Mouse (Mus musculus): Measurements from ENCODE around the gene Fbxl8. TPM values are rescaled to one million over a fixed set of nuclear protein-coding genes. Genes with fewer than 3 reads are reported as not detected.

Fbxl8 gene
- polyA plus RNA-seq, 1 experiment from 2014 or later: 4.0 TPM

- peaks cover 13 to 18% of the 10 kb centered on the region in 2 experiments for H3K4me1 ChIP-seq (ENCODE audit: control insufficient read depth in 2 of 2, insufficient read depth in 2 of 2, low read length in 2 of 2)
- peak overlapping the region; percentile 44 to 45 for H3K4me3 ChIP-seq (ENCODE audit: control insufficient read depth in 1 of 2, insufficient read depth in 1 of 2, low read depth in 1 of 2, low read length in 2 of 2)
- WGBS: 7% methylated on average over 30 of the region's 30 CpGs
- peak; percentile 47; the same call in 1 of the 2 replicates for ATAC-seq (ENCODE audit: insufficient number of reproducible peaks, insufficient read depth, low FRiP score, low read depth)
- peak overlapping the region; percentile 60 for H3K9ac ChIP-seq (ENCODE audit: low read length)
- no peaks in the 10 kb centered on the region for H3K9me3 ChIP-seq (ENCODE audit: control insufficient read depth, low read length)
- no peaks in the 10 kb centered on the region for H3K36me3 ChIP-seq (ENCODE audit: control insufficient read depth, insufficient read depth, low read length)
- peaks cover 84% of the 10 kb centered on the region for H3K27me3 ChIP-seq (ENCODE audit: control insufficient read depth, insufficient read depth, low read length)
- no peak overlapping the region for H3K27ac ChIP-seq (replicated peaks in 1 of 2; ENCODE audit: control insufficient read depth in 1 of 2, insufficient read depth in 1 of 2, low read depth in 2 of 2, low read length in 2 of 2)
- H3K4me2 ChIP-seq (ENCODE audit: low read length): peak overlapping the region; percentile 80
These were observed 12.1 kb downstream of the Fbxl8 start for GRCm38 (mm10) chr8:105276292-105277120.

GRCm38 (mm10) chr8:105278911-105279334, 14.5 kb downstream of the Fbxl8 start:
- Histone ChIP-seq H3K9ac (ENCODE audit: low read length) (no peak overlapping the region), H3K36me3 (ENCODE audit: control insufficient read depth, insufficient read depth, low read length) (no peaks in the 10 kb centered on the region)
- 5% methylated on average over 28 of the region's 28 CpGs for WGBS

GRCm38 (mm10) chr8:105280567-105280966, 16.1 kb downstream of the Fbxl8 start:
- peaks cover 44% of the 10 kb centered on the region for H3K27me3 ChIP-seq (ENCODE audit: control insufficient read depth, insufficient read depth, low read length)
- 0 out of 2 replicates have a peak, but pooled peaks cover 5% of the 10 kb centered on the region for H3K36me3 ChIP-seq (ENCODE audit: control insufficient read depth, insufficient read depth, low read length)
- peaks cover 11 to 15% of the 10 kb centered on the region in 2 experiments; a peak in 3 of 4 replicates for H3K4me1 ChIP-seq (ENCODE audit: control insufficient read depth in 2 of 2, insufficient read depth in 2 of 2, low read length in 2 of 2)
- 72% methylated on average over 3 of the region's 3 CpGs for WGBS
- no peak for ATAC-seq (ENCODE audit: insufficient number of reproducible peaks, insufficient read depth, low FRiP score, low read depth)
- no peak overlapping the region for H3K27ac ChIP-seq (replicated peaks in 1 of 2; ENCODE audit: control insufficient read depth in 1 of 2, insufficient read depth in 1 of 2, low read depth in 2 of 2, low read length in 2 of 2)
- H3K9ac ChIP-seq (ENCODE audit: low read length): no peak overlapping the region
- H3K4me2 ChIP-seq (ENCODE audit: low read length): no peak overlapping the region
- H3K9me3 ChIP-seq (ENCODE audit: control insufficient read depth, low read length): no peaks in the 10 kb centered on the region
- H3K4me3 ChIP-seq (ENCODE audit: control insufficient read depth in 1 of 2, insufficient read depth in 1 of 2, low read depth in 1 of 2, low read length in 2 of 2): no peak overlapping the region

More at GRCm38 (mm10) chr8:105278911-105279334, 14.5 kb downstream of the Fbxl8 start:
- H3K27ac ChIP-seq (replicated peaks in 1 of 2; ENCODE audit: control insufficient read depth in 1 of 2, insufficient read depth in 1 of 2, low read depth in 2 of 2, low read length in 2 of 2): no peak overlapping the region
- peak overlapping the region; percentile 55 for H3K4me2 ChIP-seq (ENCODE audit: low read length)
- peaks cover 13 to 18% of the 10 kb centered on the region in 2 experiments for H3K4me1 ChIP-seq (ENCODE audit: control insufficient read depth in 2 of 2, insufficient read depth in 2 of 2, low read length in 2 of 2)
- H3K27me3 ChIP-seq (ENCODE audit: control insufficient read depth, insufficient read depth, low read length): peaks cover 60% of the 10 kb centered on the region
- peak; percentile 41; the same call in 1 of the 2 replicates for ATAC-seq (ENCODE audit: insufficient number of reproducible peaks, insufficient read depth, low FRiP score, low read depth)
- peak overlapping the region; percentile 10 to 18; a peak in 3 of 4 replicates for H3K4me3 ChIP-seq (ENCODE audit: control insufficient read depth in 1 of 2, insufficient read depth in 1 of 2, low read depth in 1 of 2, low read length in 2 of 2)
- no peaks in the 10 kb centered on the region for H3K9me3 ChIP-seq (ENCODE audit: control insufficient read depth, low read length)

GRCm38 (mm10) chr8:105281821-105282220, 17.4 kb downstream of the Fbxl8 start:
- Histone ChIP-seq H3K9ac (ENCODE audit: low read length) (no peak overlapping the region), H3K4me2 (ENCODE audit: low read length) (no peak overlapping the region), H3K9me3 (ENCODE audit: control insufficient read depth, low read length) (no peaks in the 10 kb centered on the region), H3K27me3 (ENCODE audit: control insufficient read depth, insufficient read depth, low read length) (peaks cover 33% of the 10 kb centered on the region), H3K36me3 (ENCODE audit: control insufficient read depth, insufficient read depth, low read length) (0 out of 2 replicates have a peak, but pooled peaks cover 5% of the 10 kb centered on the region), H3K4me1 (ENCODE audit: control insufficient read depth in 2 of 2, insufficient read depth in 2 of 2, low read length in 2 of 2) (peaks cover 5 to 8% of the 10 kb centered on the region in 2 experiments; a peak in 2 of 4 replicates), H3K27ac (replicated peaks in 1 of 2; ENCODE audit: control insufficient read depth in 1 of 2, insufficient read depth in 1 of 2, low read depth in 2 of 2, low read length in 2 of 2) (no peak overlapping the region), H3K4me3 (ENCODE audit: control insufficient read depth in 1 of 2, insufficient read depth in 1 of 2, low read depth in 1 of 2, low read length in 2 of 2) (no peak overlapping the region)
- WGBS: 86% methylated on average over 12 of the region's 12 CpGs
- ATAC-seq (ENCODE audit: insufficient number of reproducible peaks, insufficient read depth, low FRiP score, low read depth): no peak

GRCm38 (mm10) chr8:105282239-105282638, 17.8 kb downstream of the Fbxl8 start:
- Histone ChIP-seq H3K9ac (ENCODE audit: low read length) (no peak overlapping the region), H3K27ac (replicated peaks in 1 of 2; ENCODE audit: control insufficient read depth in 1 of 2, insufficient read depth in 1 of 2, low read depth in 2 of 2, low read length in 2 of 2) (no peak overlapping the region), H3K27me3 (ENCODE audit: control insufficient read depth, insufficient read depth, low read length) (peaks cover 28% of the 10 kb centered on the region), H3K9me3 (ENCODE audit: control insufficient read depth, low read length) (no peaks in the 10 kb centered on the region), H3K4me1 (ENCODE audit: control insufficient read depth in 2 of 2, insufficient read depth in 2 of 2, low read length in 2 of 2) (peaks cover 5 to 8% of the 10 kb centered on the region in 2 experiments; a peak in 2 of 4 replicates), H3K36me3 (ENCODE audit: control insufficient read depth, insufficient read depth, low read length) (0 out of 2 replicates have a peak, but pooled peaks cover 5% of the 10 kb centered on the region), H3K4me3 (ENCODE audit: control insufficient read depth in 1 of 2, insufficient read depth in 1 of 2, low read depth in 1 of 2, low read length in 2 of 2) (no peak overlapping the region), H3K4me2 (ENCODE audit: low read length) (no peak overlapping the region)
- ATAC-seq (ENCODE audit: insufficient number of reproducible peaks, insufficient read depth, low FRiP score, low read depth): no peak
- 60% methylated on average over 4 of the region's 4 CpGs for WGBS

GRCm38 (mm10) chr8:105283074-105283473, 18.6 kb downstream of the Fbxl8 start:
- H3K9ac ChIP-seq (ENCODE audit: low read length): no peak overlapping the region
- no peak overlapping the region for H3K27ac ChIP-seq (replicated peaks in 1 of 2; ENCODE audit: control insufficient read depth in 1 of 2, insufficient read depth in 1 of 2, low read depth in 2 of 2, low read length in 2 of 2)
- WGBS: 30% methylated on average over 23 of the region's 23 CpGs
- peaks cover 5 to 8% of the 10 kb centered on the region in 2 experiments; a peak in 2 of 4 replicates for H3K4me1 ChIP-seq (ENCODE audit: control insufficient read depth in 2 of 2, insufficient read depth in 2 of 2, low read length in 2 of 2)
- 0 out of 2 replicates have a peak overlapping the region, but pooled peaks have one; percentile 4 for H3K4me2 ChIP-seq (ENCODE audit: low read length)
- H3K4me3 ChIP-seq (ENCODE audit: control insufficient read depth in 1 of 2, insufficient read depth in 1 of 2, low read depth in 1 of 2, low read length in 2 of 2): no peak overlapping the region
- no peaks in the 10 kb centered on the region for H3K9me3 ChIP-seq (ENCODE audit: control insufficient read depth, low read length)
- ATAC-seq (ENCODE audit: insufficient number of reproducible peaks, insufficient read depth, low FRiP score, low read depth): peak; percentile 15; the same call in 1 of the 2 replicates
- H3K36me3 ChIP-seq (ENCODE audit: control insufficient read depth, insufficient read depth, low read length): 0 out of 2 replicates have a peak, but pooled peaks cover 5% of the 10 kb centered on the region
- peaks cover 20% of the 10 kb centered on the region for H3K27me3 ChIP-seq (ENCODE audit: control insufficient read depth, insufficient read depth, low read length)

- H3K27ac ChIP-seq (replicated peaks in 1 of 2; ENCODE audit: control insufficient read depth in 1 of 2, insufficient read depth in 1 of 2, low read depth in 2 of 2, low read length in 2 of 2): no peak overlapping the region
- H3K27me3 ChIP-seq (ENCODE audit: control insufficient read depth, insufficient read depth, low read length): peaks cover 7% of the 10 kb centered on the region
- H3K4me2 ChIP-seq (ENCODE audit: low read length): no peak overlapping the region
- H3K4me3 ChIP-seq (ENCODE audit: control insufficient read depth in 1 of 2, insufficient read depth in 1 of 2, low read depth in 1 of 2, low read length in 2 of 2): no peak overlapping the region
- no peak for ATAC-seq (ENCODE audit: insufficient number of reproducible peaks, insufficient read depth, low FRiP score, low read depth)
- 0 out of 2 replicates have a peak, but pooled peaks cover 5% of the 10 kb centered on the region for H3K36me3 ChIP-seq (ENCODE audit: control insufficient read depth, insufficient read depth, low read length)
- H3K9ac ChIP-seq (ENCODE audit: low read length): no peak overlapping the region
- peaks cover 6 to 8% of the 10 kb centered on the region in 2 experiments for H3K4me1 ChIP-seq (ENCODE audit: control insufficient read depth in 2 of 2, insufficient read depth in 2 of 2, low read length in 2 of 2)
- no peaks in the 10 kb centered on the region for H3K9me3 ChIP-seq (ENCODE audit: control insufficient read depth, low read length)
- WGBS: 40% methylated on average over 12 of the region's 12 CpGs
These were observed 21.1 kb downstream of the Fbxl8 start for GRCm38 (mm10) chr8:105285514-105285913.

Measured in heart, embryonic 14.5 days (tissue).